Mouse (Mus musculus) midbrain, embryonic 13.5 days (tissue): ENCODE data around the gene Gm49510. TPM values are rescaled to one million over a fixed set of nuclear protein-coding genes. Genes with fewer than 3 reads are reported as not detected.

ENCODE experiments used
- ATAC-seq: fragments of 200-750 bp; cut with Nextera tagmentation; 2 replicates; pipeline ENCODE4 v1.8.0; 2017; ENCODE audit warnings: mild to moderate bottlenecking, moderate TSS enrichment, moderate library complexity
- H3K27ac ChIP-seq: fragments of 300-500 bp; sonication (generic); 2 replicates; pipeline ENCODE4 v1.5.1; 2015; ENCODE audit warnings: inconsistent platforms, mild to moderate bottlenecking, moderate library complexity
- H3K27me3 ChIP-seq: fragments of 300-500 bp; sonication (generic); 2 replicates; pipeline ENCODE4 v1.6.1; 2015; ENCODE audit warnings: mild to moderate bottlenecking, inconsistent platforms
- H3K36me3 ChIP-seq: fragments of 300-500 bp; sonication (generic); 2 replicates; pipeline ENCODE4 v1.6.1; 2015; ENCODE audit warnings: mild to moderate bottlenecking, inconsistent platforms
- H3K4me1 ChIP-seq: fragments of 300-500 bp; sonication (generic); replicated peaks from 2 replicates; pipeline ENCODE4 v1.6.1; 2015; ENCODE audit warnings: inconsistent platforms
- H3K4me2 ChIP-seq: fragments of 300-500 bp; sonication (generic); replicated peaks from 2 replicates; pipeline ENCODE4 v1.6.1; 2015; ENCODE audit warnings: moderate library complexity, mild to moderate bottlenecking, inconsistent platforms
- H3K4me3 ChIP-seq: fragments of 300-500 bp; sonication (generic); replicated peaks from 2 replicates; pipeline ENCODE4 v1.5.1; 2015; ENCODE audit warnings: mild to moderate bottlenecking, inconsistent platforms
- H3K9ac ChIP-seq: fragments of 300-500 bp; sonication (generic); replicated peaks from 2 replicates; pipeline ENCODE4 v1.6.1; 2015; ENCODE audit warnings: mild to moderate bottlenecking, inconsistent platforms
- H3K9me3 ChIP-seq: fragments of 300-500 bp; sonication (generic); 2 replicates; pipeline ENCODE4 v1.6.1; 2016; ENCODE audit warnings: mild to moderate bottlenecking, inconsistent platforms
- WGBS: fragments of 180-500 bp; shearing (Covaris S2); methylation state at CpG from one replicate; pipeline ENCODE4 v1.1.7; 2015; 5-methylcytosine and 5-hydroxymethylcytosine counted together
- polyA plus RNA-seq: library from polyadenylated mRNA; unstranded; fragments of >200 nt; fragmentation: Nextera tagmentation; extraction: Ambion mirVana; gene quantifications from 2 replicates; pipeline ENCODE4 v1.2.1, GENCODE M21; 2015

Gene Gm49510
- polyA plus RNA-seq, 1 experiment from 2014 or later, result 0.12 TPM

GRCm38 (mm10) chr15:78881828-78882227, 17.6 kb upstream of the Gm49510 start:
- H3K4me3 ChIP-seq, result no peak overlapping the region
- no peak overlapping the region for H3K4me2 ChIP-seq
- H3K9me3 ChIP-seq, result no peaks in the 10 kb centered on the region
- 81% methylated on average over 3 of the region's 3 CpGs for WGBS
- no peak for ATAC-seq
- no peak overlapping the region for H3K9ac ChIP-seq
- no peaks in the 10 kb centered on the region for H3K27me3 ChIP-seq
- no peak overlapping the region for H3K27ac ChIP-seq
- H3K4me1 ChIP-seq, result peaks cover 23% of the 10 kb centered on the region
- H3K36me3 ChIP-seq, result peaks cover 66% of the 10 kb centered on the region

GRCm38 (mm10) chr15:78889401-78889853, 10.0 kb upstream of the Gm49510 start:
- peaks cover 6% of the 10 kb centered on the region; the same call in 1 of the 2 replicates for H3K4me1 ChIP-seq
- peaks cover 95% of the 10 kb centered on the region for H3K36me3 ChIP-seq
- H3K27me3 ChIP-seq, result no peaks in the 10 kb centered on the region
- no peak overlapping the region for H3K4me2 ChIP-seq
- H3K27ac ChIP-seq, result no peak overlapping the region
- H3K9ac ChIP-seq, result no peak overlapping the region
- no peak overlapping the region for H3K4me3 ChIP-seq
- H3K9me3 ChIP-seq, result no peaks in the 10 kb centered on the region
- ATAC-seq, result no peak
- 18% methylated on average over 13 of the region's 13 CpGs for WGBS

GRCm38 (mm10) chr15:78892440-78892839, 7.0 kb upstream of the Gm49510 start:
- WGBS, result 56% methylated on average over 7 of the region's 7 CpGs
- no peak overlapping the region for H3K27ac ChIP-seq
- H3K9ac ChIP-seq, result no peak overlapping the region
- no peaks in the 10 kb centered on the region for H3K27me3 ChIP-seq
- no peak overlapping the region for H3K4me3 ChIP-seq
- H3K4me1 ChIP-seq, result peaks cover 6% of the 10 kb centered on the region; the same call in 1 of the 2 replicates
- peaks cover 71% of the 10 kb centered on the region for H3K36me3 ChIP-seq
- no peak overlapping the region for H3K4me2 ChIP-seq
- H3K9me3 ChIP-seq, result no peaks in the 10 kb centered on the region
- ATAC-seq, result no peak

GRCm38 (mm10) chr15:78894726-78895125, 4.7 kb upstream of the Gm49510 start:
- Histone ChIP-seq H3K36me3 (peaks cover 49% of the 10 kb centered on the region), H3K9me3 (no peaks in the 10 kb centered on the region), H3K9ac (no peak overlapping the region), H3K4me3 (no peak overlapping the region), H3K4me2 (no peak overlapping the region), H3K27ac (no peak overlapping the region), H3K4me1 (peaks cover 9% of the 10 kb centered on the region), H3K27me3 (peaks cover 15% of the 10 kb centered on the region)
- no peak for ATAC-seq
- WGBS, result 78% methylated on average over 13 of the region's 13 CpGs

GRCm38 (mm10) chr15:78895741-78896140, 3.7 kb upstream of the Gm49510 start:
- no peak overlapping the region for H3K4me3 ChIP-seq
- peaks cover 40% of the 10 kb centered on the region for H3K36me3 ChIP-seq
- peaks cover 18% of the 10 kb centered on the region for H3K4me1 ChIP-seq
- no peak overlapping the region for H3K27ac ChIP-seq
- ATAC-seq, result no peak
- H3K27me3 ChIP-seq, result peaks cover 25% of the 10 kb centered on the region
- no peaks in the 10 kb centered on the region for H3K9me3 ChIP-seq
- H3K4me2 ChIP-seq, result no peak overlapping the region
- 94% methylated on average over 2 of the region's 2 CpGs for WGBS
- H3K9ac ChIP-seq, result no peak overlapping the region

- H3K9ac ChIP-seq, result no peak overlapping the region
- no peaks in the 10 kb centered on the region for H3K9me3 ChIP-seq
- H3K4me3 ChIP-seq, result no peak overlapping the region
- peaks cover 22% of the 10 kb centered on the region for H3K4me1 ChIP-seq
- no peak overlapping the region for H3K4me2 ChIP-seq
- H3K36me3 ChIP-seq, result peaks cover 36% of the 10 kb centered on the region
- H3K27ac ChIP-seq, result no peak overlapping the region
- ATAC-seq, result no peak
- peaks cover 29% of the 10 kb centered on the region for H3K27me3 ChIP-seq
- 85% methylated on average over 3 of the region's 3 CpGs for WGBS
These were observed 3.3 kb upstream of the Gm49510 start for GRCm38 (mm10) chr15:78896149-78896548.

GRCm38 (mm10) chr15:78897488-78897887, 2.0 kb upstream of the Gm49510 start:
- Histone ChIP-seq H3K9ac (no peak overlapping the region), H3K27ac (no peak overlapping the region), H3K4me3 (no peak overlapping the region), H3K9me3 (no peaks in the 10 kb centered on the region), H3K36me3 (peaks cover 22% of the 10 kb centered on the region), H3K27me3 (peaks cover 39% of the 10 kb centered on the region), H3K4me1 (peaks cover 23% of the 10 kb centered on the region), H3K4me2 (no peak overlapping the region)
- ATAC-seq, result no peak
- WGBS, result 90% methylated on average over 4 of the region's 4 CpGs

GRCm38 (mm10) chr15:78898507-78899001, 913 bp upstream of the Gm49510 start:
- Histone ChIP-seq H3K27me3 (peaks cover 39% of the 10 kb centered on the region), H3K36me3 (peaks cover 12% of the 10 kb centered on the region), H3K4me3 (no peak overlapping the region), H3K9ac (no peak overlapping the region), H3K9me3 (no peaks in the 10 kb centered on the region), H3K4me2 (no peak overlapping the region), H3K4me1 (peaks cover 23% of the 10 kb centered on the region), H3K27ac (no peak overlapping the region)
- WGBS, result 63% methylated on average over 6 of the region's 6 CpGs
- no peak for ATAC-seq

GRCm38 (mm10) chr15:78899740-78900584, 495 bp downstream of the Gm49510 start, which contains the start of gene Sh3bp1:
Sh3bp1 (plus strand) TSS chr15:78899768.
- 0 out of 2 replicates have a peak, but pooled peaks cover under 1% of the 10 kb centered on the region for H3K36me3 ChIP-seq
- 0 out of 2 replicates have a peak, but pooled peaks have one; percentile 40 for ATAC-seq

GRCm38 (mm10) chr15:78900585-78901421, 1.3 kb downstream of the Gm49510 start:
- Histone ChIP-seq H3K4me3 (peak overlapping the region; percentile 50), H3K9me3 (no peaks in the 10 kb centered on the region), H3K27me3 (peaks cover 39% of the 10 kb centered on the region), H3K9ac (peak overlapping the region; percentile 33; the same call in 1 of the 2 replicates), H3K4me1 (peaks cover 17% of the 10 kb centered on the region), H3K4me2 (peak overlapping the region; percentile 93), H3K36me3 (no peaks in the 10 kb centered on the region), H3K27ac (no peak overlapping the region)
- 19% methylated on average over 18 of the region's 18 CpGs for WGBS
- ATAC-seq, result no peak

More at GRCm38 (mm10) chr15:78899740-78900584, 495 bp downstream of the Gm49510 start, which contains the start of gene Sh3bp1:
- Histone ChIP-seq H3K9me3 (no peaks in the 10 kb centered on the region), H3K9ac (peak within 1 kb of the TSS; percentile 68), H3K27me3 (peaks cover 39% of the 10 kb centered on the region), H3K4me3 (peak within 1 kb of the TSS; percentile 50), H3K27ac (no peak within 1 kb of the TSS), H3K4me1 (peaks cover 17% of the 10 kb centered on the region), H3K4me2 (peak within 1 kb of the TSS; percentile 93)
- under 1% methylated on average over 47 of the region's 47 CpGs for WGBS

- no peaks in the 10 kb centered on the region for H3K9me3 ChIP-seq
- no peak overlapping the region for H3K27ac ChIP-seq
- H3K4me1 ChIP-seq, result peaks cover 17% of the 10 kb centered on the region
- peaks cover 39% of the 10 kb centered on the region for H3K27me3 ChIP-seq
- WGBS, result 36% methylated on average over 8 of the region's 8 CpGs
- H3K4me3 ChIP-seq, result no peak overlapping the region
- no peaks in the 10 kb centered on the region for H3K36me3 ChIP-seq
- no peak overlapping the region for H3K4me2 ChIP-seq
- ATAC-seq, result no peak
- H3K9ac ChIP-seq, result peak overlapping the region; percentile 33; the same call in 1 of the 2 replicates
These were observed 1.9 kb downstream of the Gm49510 start for GRCm38 (mm10) chr15:78901422-78901789.
